Mouse (Mus musculus) hindbrain, embryonic 16.5 days (tissue): ENCODE measurements around the gene Elp1. TPM values are rescaled to one million over a fixed set of nuclear protein-coding genes. Genes with fewer than 3 reads are reported as not detected.

Source experiments
- ATAC-seq: fragments of 200-750 bp; cut with Nextera tagmentation; 2 replicates; pipeline ENCODE4 v1.8.0; 2017; ENCODE audit warnings: moderate TSS enrichment, moderate library complexity
- H3K27ac ChIP-seq: fragments of 300-500 bp; sonication (generic); 2 replicates; pipeline ENCODE4 v1.5.1; 2014; ENCODE audit warnings: low read depth, mild to moderate bottlenecking, control low read depth, low read length, moderate library complexity
- H3K27me3 ChIP-seq: fragments of 300-500 bp; sonication (generic); replicated peaks from 2 replicates; pipeline ENCODE4 v1.6.1; 2014; ENCODE audit warnings: low read length; ENCODE audit not compliant: control insufficient read depth, insufficient read depth
- H3K36me3 ChIP-seq: fragments of 300-500 bp; sonication (generic); 2 replicates; pipeline ENCODE4 v1.6.1; 2014; ENCODE audit warnings: mild to moderate bottlenecking, low read length, moderate library complexity, mixed read lengths; ENCODE audit not compliant: control insufficient read depth, insufficient read depth
- H3K4me1 ChIP-seq: fragments of 300-500 bp; sonication (generic); 2 replicates; pipeline ENCODE4 v1.6.1; 2014; ENCODE audit warnings: low read depth, low read length; ENCODE audit not compliant: control insufficient read depth, insufficient read depth
- H3K4me2 ChIP-seq: fragments of 300-500 bp; sonication (generic); 2 replicates; pipeline ENCODE4 v1.6.1; 2014; ENCODE audit warnings: mild to moderate bottlenecking, low read length, control low read depth, moderate library complexity
- H3K4me3 ChIP-seq: fragments of 300-500 bp; sonication (generic); 2 replicates; pipeline ENCODE4 v1.5.1; 2014; ENCODE audit warnings: mild to moderate bottlenecking, low read length, control low read depth, moderate library complexity
- H3K9ac ChIP-seq: fragments of 300-500 bp; sonication (generic); 2 replicates; pipeline ENCODE4 v1.6.1; 2014; ENCODE audit warnings: low read depth, mild to moderate bottlenecking, control low read depth, low read length, moderate library complexity
- H3K9me3 ChIP-seq: fragments of 300-500 bp; sonication (generic); 2 replicates; pipeline ENCODE4 v1.6.1; 2014; ENCODE audit warnings: mild to moderate bottlenecking, low read length, moderate library complexity; ENCODE audit not compliant: control insufficient read depth
- WGBS: fragments of 180-500 bp; shearing (Covaris S2); extraction: QIAGEN DNeasy Blood & Tissue Kit; methylation state at CpG from one replicate; pipeline ENCODE4 v1.1.7; 2014; 5-methylcytosine and 5-hydroxymethylcytosine counted together
- polyA plus RNA-seq: library from polyadenylated mRNA; unstranded; fragments of >200 nt; fragmentation: Nextera tagmentation; extraction: Ambion mirVana; gene quantifications from 2 replicates; pipeline ENCODE4 v1.2.1, GENCODE M21; 2015

Elp1 gene
- polyA plus RNA-seq, 1 experiment from 2014 or later: 56.8 TPM

GRCm38 (mm10) chr4:56809050-56809449 lies 6.9 kb upstream of the Elp1 start:
- Histone ChIP-seq H3K27me3 (no peaks in the 10 kb centered on the region), H3K27ac (no peak overlapping the region), H3K36me3 (peaks cover 25% of the 10 kb centered on the region), H3K9ac (no peak overlapping the region), H3K9me3 (no peaks in the 10 kb centered on the region), H3K4me3 (no peak overlapping the region), H3K4me1 (peaks cover 3% of the 10 kb centered on the region; the same call in 1 of the 2 replicates), H3K4me2 (no peak overlapping the region)
- no peak for ATAC-seq
- 69% methylated on average over 4 of the region's 4 CpGs for WGBS

GRCm38 (mm10) chr4:56802669-56803150 lies 579 bp upstream of the Elp1 start:
- Histone ChIP-seq H3K4me1 (peaks cover 24% of the 10 kb centered on the region), H3K9me3 (no peaks in the 10 kb centered on the region), H3K36me3 (peaks cover 23% of the 10 kb centered on the region), H3K27ac (peak overlapping the region; percentile 93), H3K4me3 (peak overlapping the region; percentile 83), H3K4me2 (peak overlapping the region; percentile 79), H3K9ac (peak overlapping the region; percentile 90), H3K27me3 (no peaks in the 10 kb centered on the region)
- ATAC-seq: no peak
- WGBS: 2% methylated on average over 25 of the region's 25 CpGs

- peaks cover 60% of the 10 kb centered on the region for H3K36me3 ChIP-seq
- H3K4me1 ChIP-seq: no peaks in the 10 kb centered on the region
- ATAC-seq: no peak
Observed at GRCm38 (mm10) chr4:56791373-56791772, 10.8 kb downstream of the Elp1 start.

GRCm38 (mm10) chr4:56771065-56771464 lies 31.1 kb downstream of the Elp1 start:
- no peaks in the 10 kb centered on the region for H3K9me3 ChIP-seq
- no peak overlapping the region for H3K9ac ChIP-seq
- 90% methylated on average over 1 of the region's 1 CpGs for WGBS
- H3K36me3 ChIP-seq: peaks cover 54% of the 10 kb centered on the region
- no peak for ATAC-seq
- H3K4me2 ChIP-seq: no peak overlapping the region
- no peak overlapping the region for H3K27ac ChIP-seq
- no peaks in the 10 kb centered on the region for H3K27me3 ChIP-seq
- H3K4me3 ChIP-seq: no peak overlapping the region
- no peaks in the 10 kb centered on the region for H3K4me1 ChIP-seq

More at GRCm38 (mm10) chr4:56791373-56791772, 10.8 kb downstream of the Elp1 start:
- Histone ChIP-seq H3K4me2 (no peak overlapping the region), H3K9ac (no peak overlapping the region), H3K27ac (no peak overlapping the region), H3K9me3 (no peaks in the 10 kb centered on the region), H3K4me3 (no peak overlapping the region), H3K27me3 (no peaks in the 10 kb centered on the region)
- WGBS: 44% methylated on average over 1 of the region's 1 CpGs

GRCm38 (mm10) chr4:56768913-56769312 lies 33.2 kb downstream of the Elp1 start:
- Histone ChIP-seq H3K9me3 (no peaks in the 10 kb centered on the region), H3K4me3 (no peak overlapping the region), H3K27ac (no peak overlapping the region), H3K4me1 (no peaks in the 10 kb centered on the region), H3K36me3 (peaks cover 59% of the 10 kb centered on the region), H3K9ac (no peak overlapping the region), H3K4me2 (no peak overlapping the region), H3K27me3 (no peaks in the 10 kb centered on the region)
- no peak for ATAC-seq
- 91% methylated on average over 7 of the region's 7 CpGs for WGBS

- H3K4me3 ChIP-seq: no peak overlapping the region
- H3K4me1 ChIP-seq: no peaks in the 10 kb centered on the region
- H3K36me3 ChIP-seq: peaks cover 53% of the 10 kb centered on the region
- no peaks in the 10 kb centered on the region for H3K27me3 ChIP-seq
- whole genome bisulfite sequencing: 85% methylated on average over 5 of the region's 5 CpGs
- H3K27ac ChIP-seq: no peak overlapping the region
- H3K4me2 ChIP-seq: no peak overlapping the region
- no peak for ATAC-seq
- H3K9me3 ChIP-seq: no peaks in the 10 kb centered on the region
- no peak overlapping the region for H3K9ac ChIP-seq
Observed at GRCm38 (mm10) chr4:56767861-56768284, 34.3 kb downstream of the Elp1 start.

GRCm38 (mm10) chr4:56757693-56758092 lies 44.4 kb downstream of the Elp1 start:
- H3K36me3 ChIP-seq: peaks cover 55% of the 10 kb centered on the region
- H3K27ac ChIP-seq: no peak overlapping the region
- no peaks in the 10 kb centered on the region for H3K4me1 ChIP-seq
- no peak for ATAC-seq
- no peak overlapping the region for H3K4me3 ChIP-seq
- 97% methylated on average over 1 of the region's 1 CpGs for WGBS
- H3K9ac ChIP-seq: no peak overlapping the region
- no peak overlapping the region for H3K4me2 ChIP-seq
- no peaks in the 10 kb centered on the region for H3K9me3 ChIP-seq
- H3K27me3 ChIP-seq: no peaks in the 10 kb centered on the region

GRCm38 (mm10) chr4:56756966-56757600 lies 45.0 kb downstream of the Elp1 start:
- H3K4me3 ChIP-seq: no peak overlapping the region

GRCm38 (mm10) chr4:56756021-56756420 lies 46.1 kb downstream of the Elp1 start:
- ATAC-seq: no peak
- Histone ChIP-seq H3K9ac (no peak overlapping the region), H3K4me3 (no peak overlapping the region), H3K4me2 (no peak overlapping the region), H3K36me3 (peaks cover 60% of the 10 kb centered on the region), H3K9me3 (no peaks in the 10 kb centered on the region), H3K4me1 (no peaks in the 10 kb centered on the region), H3K27me3 (no peaks in the 10 kb centered on the region), H3K27ac (no peak overlapping the region)
- WGBS: 89% methylated on average over 5 of the region's 5 CpGs

More at GRCm38 (mm10) chr4:56756966-56757600, 45.0 kb downstream of the Elp1 start:
- Histone ChIP-seq H3K9ac (no peak overlapping the region), H3K27me3 (no peaks in the 10 kb centered on the region), H3K4me1 (no peaks in the 10 kb centered on the region), H3K9me3 (no peaks in the 10 kb centered on the region), H3K4me2 (no peak overlapping the region), H3K27ac (no peak overlapping the region), H3K36me3 (peaks cover 50% of the 10 kb centered on the region)
- 92% methylated on average over 10 of the region's 10 CpGs for WGBS
- ATAC-seq: no peak
